Mouse (Mus musculus): ENCODE measurements around the gene Apopt1. TPM values are rescaled to one million over a fixed set of nuclear protein-coding genes. Genes with fewer than 3 reads are reported as not detected.

Gene Apopt1
- 55.1 and 62.1 TPM in 2 replicates for polyA plus RNA-seq (2015; fragmentation: Nextera tagmentation; extraction: Ambion mirVana)

DNA sequence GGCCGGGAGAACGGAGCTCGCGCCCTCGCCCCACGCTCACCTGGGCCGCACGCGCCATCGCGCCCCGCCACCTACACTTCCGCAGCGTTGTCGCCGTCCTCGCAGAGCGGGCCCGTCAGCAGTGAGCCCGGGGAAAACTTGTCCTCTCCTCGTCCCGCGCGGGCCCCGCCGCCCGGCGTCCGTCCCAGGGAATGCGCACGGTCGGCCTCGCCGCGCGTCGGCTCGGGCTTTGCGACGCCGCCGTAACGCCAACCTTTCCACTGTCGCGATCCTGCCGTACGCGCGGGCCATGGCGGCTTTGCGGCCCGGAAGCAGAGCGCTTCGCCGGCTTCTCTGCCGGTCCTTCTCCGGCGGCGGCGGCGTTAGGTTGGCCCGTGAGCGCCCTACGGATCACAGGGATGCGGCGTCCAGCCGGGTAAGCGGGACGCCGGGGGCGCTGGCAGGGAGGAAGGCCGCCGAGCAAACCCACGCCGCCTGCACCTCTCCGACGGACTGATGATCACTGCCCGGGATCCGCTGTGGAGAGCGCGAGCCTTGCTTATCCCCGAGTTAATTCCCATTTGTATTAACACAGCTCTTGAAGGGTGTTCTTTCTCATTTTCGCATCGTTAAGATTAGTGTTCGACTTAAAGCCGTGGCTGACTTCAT is at the start of gene Apopt1, which contains the start of gene Bag5:
TSS of gene Apopt1 (plus strand) at position 258 of the 648 bp plus-strand sequence.
TSS of gene Bag5 (minus strand) at position 254 of the 648 bp plus-strand sequence.
- Histone ChIP-seq H3K9me3 (no peaks in the 10 kb centered on the region), H3K27ac (peak within 1 kb of the TSS; percentile 92), H3K36me3 (peaks cover 40% of the 10 kb centered on the region), H3K4me2 (peak within 1 kb of the TSS; percentile 86), H3K4me3 (peak within 1 kb of the TSS; percentile 100), H3K4me1 (replicated peaks) (peaks cover 31% of the 10 kb centered on the region), H3K9ac (peak within 1 kb of the TSS; percentile 98), H3K27me3 (no peaks in the 10 kb centered on the region)
- WGBS: under 1% methylated on average over 84 of the region's 86 CpGs
- peak; percentile 94 for ATAC-seq (ENCODE audit: low FRiP score)

GRCm38 (mm10) chr12:111664144-111664634 is 48.9 kb upstream of the Apopt1 start:
- Histone ChIP-seq H3K4me3 (no peak overlapping the region), H3K4me2 (no peak overlapping the region), H3K9me3 (no peaks in the 10 kb centered on the region), H3K36me3 (peaks cover 51% of the 10 kb centered on the region), H3K27me3 (no peaks in the 10 kb centered on the region), H3K27ac (peak overlapping the region; percentile 25; the same call in 1 of the 2 replicates), H3K4me1 (replicated peaks) (peaks cover 19% of the 10 kb centered on the region), H3K9ac (no peak overlapping the region)
- WGBS: 58% methylated on average over 6 of the region's 6 CpGs
- ATAC-seq (ENCODE audit: low FRiP score): no peak

GRCm38 (mm10) chr12:111665041-111665880 is 47.8 kb upstream of the Apopt1 start:
- WGBS: 86% methylated on average over 13 of the region's 13 CpGs
- H3K36me3 ChIP-seq: peaks cover 51% of the 10 kb centered on the region

GRCm38 (mm10) chr12:111666380-111666779 is 46.7 kb upstream of the Apopt1 start:
- H3K36me3 ChIP-seq: peaks cover 47% of the 10 kb centered on the region
- 80% methylated on average over 13 of the region's 13 CpGs for WGBS
- ATAC-seq (ENCODE audit: low FRiP score): no peak

More at GRCm38 (mm10) chr12:111665041-111665880, 47.8 kb upstream of the Apopt1 start:
- Histone ChIP-seq H3K4me3 (no peak overlapping the region), H3K9me3 (no peaks in the 10 kb centered on the region), H3K27ac (no peak overlapping the region; the same call in 1 of the 2 replicates), H3K9ac (no peak overlapping the region; the same call in 1 of the 2 replicates), H3K27me3 (no peaks in the 10 kb centered on the region), H3K4me1 (replicated peaks) (peaks cover 30% of the 10 kb centered on the region), H3K4me2 (no peak overlapping the region)
- no peak for ATAC-seq (ENCODE audit: low FRiP score)

DNA sequence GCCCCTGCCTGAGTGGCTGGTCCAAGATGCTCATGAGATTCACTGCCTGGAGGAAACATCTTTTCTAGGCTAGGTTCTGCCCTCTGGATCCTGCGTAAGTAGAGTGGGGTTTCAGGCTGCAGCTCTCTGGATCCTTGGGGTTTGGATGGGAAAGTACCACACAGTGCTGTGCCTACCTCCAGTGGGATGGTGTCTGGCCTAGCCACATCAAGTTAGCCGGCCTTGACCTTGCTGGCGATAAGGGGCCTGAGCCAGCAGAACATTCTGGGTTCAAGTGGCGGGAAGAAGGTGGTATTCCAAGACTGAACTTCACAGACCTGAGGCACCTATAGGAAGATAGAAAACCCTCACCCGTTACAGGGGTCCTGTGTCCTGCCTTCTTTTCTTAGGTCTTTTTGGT is 45.6 kb upstream of the Apopt1 start:
- no peak overlapping the region for H3K9ac ChIP-seq
- H3K36me3 ChIP-seq: peaks cover 37% of the 10 kb centered on the region
- peaks cover 38% of the 10 kb centered on the region for H3K4me1 ChIP-seq (replicated peaks)
- WGBS: 94% methylated on average over 5 of the region's 5 CpGs
- no peaks in the 10 kb centered on the region for H3K27me3 ChIP-seq
- no peaks in the 10 kb centered on the region for H3K9me3 ChIP-seq
- no peak for ATAC-seq (ENCODE audit: low FRiP score)
- H3K27ac ChIP-seq: peak overlapping the region; percentile 97
- H3K4me2 ChIP-seq: no peak overlapping the region
- no peak overlapping the region for H3K4me3 ChIP-seq

More at GRCm38 (mm10) chr12:111666380-111666779, 46.7 kb upstream of the Apopt1 start:
- no peak overlapping the region for H3K4me2 ChIP-seq
- no peaks in the 10 kb centered on the region for H3K9me3 ChIP-seq
- no peak overlapping the region for H3K4me3 ChIP-seq
- peaks cover 37% of the 10 kb centered on the region for H3K4me1 ChIP-seq (replicated peaks)
- no peak overlapping the region for H3K9ac ChIP-seq
- H3K27me3 ChIP-seq: no peaks in the 10 kb centered on the region
- H3K27ac ChIP-seq: no peak overlapping the region

- WGBS: 4% methylated on average over 8 of the region's 8 CpGs
- no peaks in the 10 kb centered on the region for H3K27me3 ChIP-seq
- peak overlapping the region; percentile 97 for H3K27ac ChIP-seq
- H3K9ac ChIP-seq: peak overlapping the region; percentile 99; the same call in 1 of the 2 replicates
- H3K4me3 ChIP-seq: peak overlapping the region; percentile 91
- peak overlapping the region; percentile 95 for H3K4me2 ChIP-seq
- H3K4me1 ChIP-seq (replicated peaks): peaks cover 44% of the 10 kb centered on the region
- ATAC-seq (ENCODE audit: low FRiP score): peak; percentile 41
- H3K36me3 ChIP-seq: peaks cover 36% of the 10 kb centered on the region
- no peaks in the 10 kb centered on the region for H3K9me3 ChIP-seq
Observed at GRCm38 (mm10) chr12:111668457-111668912, 44.6 kb upstream of the Apopt1 start.

- peaks cover 30% of the 10 kb centered on the region for H3K36me3 ChIP-seq
- H3K4me1 ChIP-seq (replicated peaks): peaks cover 39% of the 10 kb centered on the region
- peaks cover 5% of the 10 kb centered on the region for H3K27me3 ChIP-seq
- H3K27ac ChIP-seq: peak overlapping the region; percentile 97
- H3K4me2 ChIP-seq: peak overlapping the region; percentile 95
- WGBS: 37% methylated on average over 23 of the region's 23 CpGs
- ATAC-seq (ENCODE audit: low FRiP score): no peak
- no peaks in the 10 kb centered on the region for H3K9me3 ChIP-seq
- peak overlapping the region; percentile 99 for H3K9ac ChIP-seq
- H3K4me3 ChIP-seq: peak overlapping the region; percentile 91
Observed at GRCm38 (mm10) chr12:111669000-111669788, 43.9 kb upstream of the Apopt1 start.

DNA sequence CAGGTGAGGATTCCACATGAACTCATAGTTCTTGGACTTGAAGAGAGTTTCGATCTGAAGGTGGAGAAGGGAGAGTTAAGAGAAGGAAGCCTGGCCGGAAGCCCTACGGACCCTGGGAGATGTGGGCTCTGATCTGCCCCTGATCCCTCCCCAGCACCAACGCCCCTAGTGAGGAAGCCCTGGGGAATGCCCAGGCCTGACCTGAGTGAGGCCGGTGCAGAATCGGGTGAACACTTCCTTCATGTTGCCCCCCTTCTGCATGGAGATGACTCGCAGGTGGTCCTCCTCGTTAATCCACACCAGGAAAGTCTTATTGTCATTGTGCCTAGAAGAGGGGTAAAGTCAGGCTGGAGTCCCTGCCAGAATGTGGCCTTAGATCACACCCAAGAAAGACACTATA is 43.1 kb upstream of the Apopt1 start:
- peaks cover 39% of the 10 kb centered on the region for H3K4me1 ChIP-seq (replicated peaks)
- peak overlapping the region; percentile 91 for H3K4me3 ChIP-seq
- no peaks in the 10 kb centered on the region for H3K9me3 ChIP-seq
- peak overlapping the region; percentile 97 for H3K27ac ChIP-seq
- H3K27me3 ChIP-seq: peaks cover 6% of the 10 kb centered on the region
- H3K4me2 ChIP-seq: peak overlapping the region; percentile 95
- peak overlapping the region; percentile 99 for H3K9ac ChIP-seq
- H3K36me3 ChIP-seq: peaks cover 27% of the 10 kb centered on the region
- no peak for ATAC-seq (ENCODE audit: low FRiP score)
- 34% methylated on average over 8 of the region's 8 CpGs for WGBS

DNA sequence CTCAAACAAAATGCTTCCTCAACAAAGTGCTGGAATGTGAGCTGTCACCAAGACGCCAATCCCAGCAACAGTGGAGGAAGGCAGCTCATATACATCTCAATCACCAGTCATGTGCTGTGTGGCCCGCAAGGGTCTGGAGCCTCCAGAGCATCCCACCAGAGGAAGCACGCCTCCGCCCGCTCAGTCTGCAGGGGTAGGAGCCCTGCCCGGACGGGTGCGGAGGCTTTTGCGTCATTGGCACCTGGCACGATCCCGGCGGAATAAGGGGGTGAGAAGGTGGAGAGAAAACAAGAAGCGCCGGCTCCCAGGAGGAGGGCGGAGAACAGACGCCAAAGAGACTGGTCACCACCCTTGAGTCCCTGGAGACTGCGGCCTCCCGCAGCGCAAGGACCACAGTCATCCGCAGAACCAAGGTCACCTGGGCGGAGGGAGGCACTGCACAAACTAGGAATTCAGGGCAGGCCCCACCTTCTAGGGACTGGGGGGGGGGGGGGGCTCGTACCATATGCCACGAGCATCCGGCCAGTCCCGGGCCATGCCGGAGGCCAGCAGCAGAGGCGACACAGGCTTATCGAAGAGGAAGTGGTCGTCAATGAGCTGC is 42.6 kb upstream of the Apopt1 start:
- Histone ChIP-seq H3K27me3 (peaks cover 10% of the 10 kb centered on the region), H3K9ac (peak overlapping the region; percentile 99), H3K27ac (peak overlapping the region; percentile 97), H3K9me3 (no peaks in the 10 kb centered on the region), H3K4me3 (peak overlapping the region; percentile 91), H3K36me3 (peaks cover 24% of the 10 kb centered on the region), H3K4me2 (peak overlapping the region; percentile 95), H3K4me1 (replicated peaks) (peaks cover 39% of the 10 kb centered on the region)
- WGBS: under 1% methylated on average over 29 of the region's 29 CpGs
- no peak for ATAC-seq (ENCODE audit: low FRiP score)

- Histone ChIP-seq H3K4me1 (replicated peaks) (peaks cover 39% of the 10 kb centered on the region), H3K4me3 (peak overlapping the region; percentile 91), H3K36me3 (peaks cover 24% of the 10 kb centered on the region), H3K27ac (peak overlapping the region; percentile 97), H3K4me2 (peak overlapping the region; percentile 95), H3K9me3 (no peaks in the 10 kb centered on the region), H3K9ac (peak overlapping the region; percentile 99), H3K27me3 (peaks cover 11% of the 10 kb centered on the region)
- under 1% methylated on average over 35 of the region's 35 CpGs for WGBS
- ATAC-seq (ENCODE audit: low FRiP score): 0 out of 2 replicates have a peak, but pooled peaks have one; percentile 0
Observed at GRCm38 (mm10) chr12:111670976-111671375, 42.1 kb upstream of the Apopt1 start.

- Histone ChIP-seq H3K4me2 (peak overlapping the region; percentile 95), H3K9ac (peak overlapping the region; percentile 99), H3K27me3 (peaks cover 11% of the 10 kb centered on the region), H3K9me3 (no peaks in the 10 kb centered on the region), H3K4me3 (peak overlapping the region; percentile 91), H3K36me3 (peaks cover 24% of the 10 kb centered on the region), H3K27ac (peak overlapping the region; percentile 97), H3K4me1 (replicated peaks) (peaks cover 39% of the 10 kb centered on the region)
- peak; percentile 50 for ATAC-seq (ENCODE audit: low FRiP score)
- under 1% methylated on average over 34 of the region's 34 CpGs for WGBS
Observed at GRCm38 (mm10) chr12:111671431-111671902, 41.6 kb upstream of the Apopt1 start.
